ENCODE assay signal across 8 mouse cellular contexts in the genomic region with DNA sequence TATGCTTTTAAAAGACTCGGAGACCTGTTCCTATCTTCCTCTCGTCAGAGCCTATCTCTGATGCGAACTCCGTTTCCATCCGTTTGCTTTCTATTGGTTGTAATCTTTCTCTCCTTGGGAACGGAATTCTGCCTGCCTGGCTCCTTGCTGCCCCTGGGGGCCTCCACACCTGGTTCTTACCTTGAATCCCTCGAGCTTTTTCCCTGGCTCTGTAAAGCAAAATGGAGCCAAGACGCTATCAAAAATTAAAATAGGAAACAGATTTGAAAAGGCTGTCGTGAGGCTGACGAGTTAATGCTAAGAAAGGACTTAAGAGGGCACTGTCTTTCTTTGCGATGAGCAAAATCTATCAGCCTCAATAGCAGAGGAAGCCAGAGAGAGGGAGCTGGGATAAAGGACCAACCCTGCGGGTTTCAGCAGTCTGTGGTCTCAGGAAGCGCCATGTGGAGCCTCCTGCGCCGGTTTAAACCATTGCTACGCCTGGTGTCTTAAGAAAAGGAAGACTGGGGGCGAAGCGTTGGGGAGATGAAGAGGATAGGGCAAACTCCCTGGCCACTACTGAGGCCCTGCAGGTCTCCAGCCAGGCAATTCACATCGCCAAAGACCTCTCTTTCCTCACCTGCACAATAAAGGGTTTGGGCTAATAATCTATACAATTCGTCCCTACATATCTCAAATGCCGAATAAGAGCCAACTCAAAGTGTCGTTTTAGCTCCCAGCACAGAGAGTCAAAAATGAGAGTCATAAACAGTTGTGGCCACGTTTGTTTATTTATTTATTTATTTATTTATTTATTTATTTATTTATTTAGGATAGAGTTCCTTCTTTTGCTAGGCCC. TPM values are rescaled to one million over a fixed set of nuclear protein-coding genes. Genes with fewer than 3 reads are reported as not detected.
DNase-seq lines count a peak whose midpoint lies in the region; ATAC-seq and TF ChIP-seq lines count a peak whose summit lies in the region.

No protein-coding gene starts in this region.

- peak; percentile 43; the same call in 1 of the 2 replicates for ATAC-seq in hindbrain, embryonic 15.5 days (ENCODE audit: low FRiP score, low read depth)
- peak; percentile 38 for ATAC-seq in megakaryocyte progenitor cell, adult 5-6 weeks (replicated peaks; ENCODE audit: poor library complexity)

- peak overlapping the region; percentile 91 for H3K4me2 ChIP-seq in hindbrain, embryonic 15.5 days

- DNase-seq in right cerebral cortex, adult 18-20 months = peak; percentile 75
- DNase-seq in right cerebral cortex, postnatal 4 days = no peak
- DNase-seq in cerebellum, adult 2 months = peak; percentile 52 to 56
- peak; percentile 56 for DNase-seq in forelimb bud, embryonic 11.5 days (ENCODE audit: low read depth, low spot score)
- DNase-seq in left cerebral cortex, postnatal 10 days (ENCODE audit: extremely low spot score in 1 of 2, low spot score in 2 of 2) = peak; percentile 69 to 72
- peak; percentile 50 for DNase-seq in splenic B cell, adult 2 months (ENCODE audit: low read depth, low spot score)

- no peak overlapping the region for H3K4me3 ChIP-seq in cerebellum, adult 2 months (replicated peaks; ENCODE audit: insufficient read depth, low read depth, low read length)
- peak overlapping the region; percentile 86 for H3K4me3 ChIP-seq in hindbrain, embryonic 15.5 days

- no peaks in the 10 kb centered on the region; the same call in 1 of the 2 replicates for H3K27me3 ChIP-seq in cerebellum, adult 2 months (ENCODE audit: control insufficient read depth, insufficient read depth, low read length)
- no peaks in the 10 kb centered on the region for H3K27me3 ChIP-seq in hindbrain, embryonic 15.5 days
- H3K27me3 ChIP-seq in splenic B cell, adult 2 months (ENCODE audit: control insufficient read depth, insufficient read depth, low read length, poor library complexity, severe bottlenecking) = no peaks in the 10 kb centered on the region

- no peak overlapping the region for H3K27ac ChIP-seq in cerebellum, adult 2 months (ENCODE audit: insufficient read depth, low read length)
- peak overlapping the region; percentile 95 for H3K27ac ChIP-seq in hindbrain, embryonic 15.5 days (replicated peaks)

- H3K36me3 ChIP-seq in hindbrain, embryonic 15.5 days = no peaks in the 10 kb centered on the region
- no peaks in the 10 kb centered on the region for H3K36me3 ChIP-seq in splenic B cell, adult 2 months (ENCODE audit: control insufficient read depth, insufficient read depth, low read length, poor library complexity, severe bottlenecking)

- 7% methylated on average over 23 of the region's 23 CpGs for WGBS in cerebellum, adult 2 months
- WGBS in hindbrain, embryonic 15.5 days = 4% methylated on average over 23 of the region's 23 CpGs

- H3K9me3 ChIP-seq in hindbrain, embryonic 15.5 days = no peaks in the 10 kb centered on the region

- no peak for TF ChIP-seq POLR2A in cerebellum, adult 2 months (IDR thresholded peaks at IDR 0.05; ENCODE audit: borderline replicate concordance, insufficient read depth, low read length)

- H3K9ac ChIP-seq in hindbrain, embryonic 15.5 days = no peak overlapping the region

- intact Hi-C loops in left cerebral cortex, postnatal 10 days (cut with DNase I) = loop anchor here (1.0 to 5.0 kb wide), 4 partner anchors 323 to 1003 kb away; no protein-coding TSS in a partner anchor

- H3K4me1 ChIP-seq in cerebellum, adult 2 months (ENCODE audit: control insufficient read depth, insufficient read depth, low read length) = 0 out of 2 replicates have a peak, but pooled peaks cover 6% of the 10 kb centered on the region
- peaks cover 58% of the 10 kb centered on the region for H3K4me1 ChIP-seq in hindbrain, embryonic 15.5 days (replicated peaks)

- TF ChIP-seq CTCF in cerebellum, adult 2 months (IDR thresholded peaks at IDR 0.05; ENCODE audit: borderline replicate concordance, insufficient read depth, low read depth, low read length) = peak; percentile 41; the same call in 1 of the 2 replicates

RNA-seq across cellular contexts. Expression of a gene that starts 1.3 kb away (rescaled TPM):
- polyA plus RNA-seq in cerebellum, adult 2 months (2012; rRNA removed) = 16.7 and 20.2 TPM in 2 replicates
- 57.3 and 59.7 TPM in 2 replicates for polyA plus RNA-seq in hindbrain, embryonic 15.5 days (2015; fragmentation: Nextera tagmentation; extraction: Ambion mirVana)
- 100 to 1,000 TPM; 492 to 530 TPM for total RNA-seq in left cerebral cortex, postnatal 10 days (2021)
- 2.5 and 3.1 TPM in 2 replicates for total RNA-seq in megakaryocyte progenitor cell, adult 5-6 weeks (2015)
- 2.6 and 4.0 TPM in 2 replicates for total RNA-seq in megakaryocyte progenitor cell, adult 5-6 weeks (2017)

RNA-seq across cellular contexts. Expression of a gene that starts 41.4 kb away (rescaled TPM):
- polyA plus RNA-seq in cerebellum, adult 2 months (2012; rRNA removed) = 61.0 and 62.9 TPM in 2 replicates
- polyA plus RNA-seq in hindbrain, embryonic 15.5 days (2015; fragmentation: Nextera tagmentation; extraction: Ambion mirVana) = 45.2 and 52.9 TPM in 2 replicates
- total RNA-seq in left cerebral cortex, postnatal 10 days (2021) = 10 to 100 TPM; 90.1 to 93.4 TPM
- total RNA-seq in megakaryocyte progenitor cell, adult 5-6 weeks (2015) = 47.2 and 54.0 TPM in 2 replicates
- total RNA-seq in megakaryocyte progenitor cell, adult 5-6 weeks (2017) = 38.6 and 39.3 TPM in 2 replicates

Comparison
In these comparisons a context has a peak if more than half of its experiments do, and no peak if none do; other contexts are left out.
1. RNA of a gene that starts 1.3 kb away (total RNA-seq): 492 to 530 TPM in left cerebral cortex, postnatal 10 days; 2.5 to 4.0 TPM in megakaryocyte progenitor cell, adult 5-6 weeks; every median in the first group is over 10 times any median in the second.